Mouse (Mus musculus) kidney, adult 2 months (tissue): ENCODE results near the gene Dscam.

ENCODE experiments used
- CTCF ChIP-seq: fragments of 200-500 bp; conservative IDR thresholded peaks from 2 replicates; pipeline ENCODE4 v1.5.1; 2011; ENCODE audit warnings: low read depth, mild to moderate bottlenecking, control low read depth, low read length, moderate library complexity, mixed read lengths; ENCODE audit not compliant: insufficient read depth, insufficient read length
- POLR2A ChIP-seq: fragments of 200-500 bp; IDR thresholded peaks from one replicate; pipeline ENCODE4 v1.6.1; 2011; ENCODE audit warnings: low read depth, low read length, control low read depth

DNA sequence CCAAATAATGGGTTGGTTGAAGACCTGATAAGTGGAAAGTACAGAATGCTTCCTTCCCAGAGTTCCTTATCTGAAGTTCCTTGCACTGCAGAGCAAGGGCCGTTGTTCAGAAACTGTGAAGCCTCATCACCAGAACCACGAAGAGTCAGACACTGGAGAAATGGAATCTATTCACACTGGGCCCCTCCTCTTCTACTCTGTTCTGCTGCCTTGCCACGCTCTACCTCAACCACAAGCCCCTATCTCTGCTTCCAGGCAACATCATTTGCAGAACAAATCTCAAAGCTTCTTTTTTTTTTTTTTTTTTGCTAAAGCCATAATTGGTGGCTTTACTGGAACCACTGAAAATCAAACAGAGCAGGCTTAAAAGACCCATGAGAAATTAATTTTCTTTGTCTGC is 530.5 kb downstream of the Dscam start:
- no peak for TF ChIP-seq POLR2A
- TF ChIP-seq CTCF, result no peak
